Mouse (Mus musculus) lung, postnatal 14 days (tissue): ENCODE measurements around the gene Olfr3.

Experiments
- DNase-seq: peaks from one replicate; pipeline ENCODE4 v3.0.0; 2021

Olfr3 gene

GRCm38 (mm10) chr2:36816932-36817331 lies at the start of gene Olfr3:
Gene Olfr3 (minus strand): TSS chr2:36817032.
- no peak for DNase-seq

GRCm38 (mm10) chr2:36862560-36862959 lies 45.7 kb upstream of the Olfr3 start, which contains the start of gene Olfr351:
Gene Olfr351 (minus strand): TSS chr2:36862660.
- no peak for DNase-seq

GRCm38 (mm10) chr2:36846010-36846409 lies 29.2 kb upstream of the Olfr3 start, which contains the start of gene Olfr350:
Gene Olfr350 (plus strand): TSS chr2:36846310.
- DNase-seq: no peak

- no peak for DNase-seq
Measured at GRCm38 (mm10) chr2:36790238-36790637, 26.6 kb downstream of the Olfr3 start, which contains the start of gene Olfr50. Gene Olfr50 (plus strand): TSS chr2:36790538.

GRCm38 (mm10) chr2:36783976-36784375 lies 32.9 kb downstream of the Olfr3 start, which contains the start of gene Olfr348:
Gene Olfr348 (plus strand): TSS chr2:36784276.
- no peak for DNase-seq
